Mouse (Mus musculus) forebrain, embryonic 13.5 days (tissue): ENCODE results near the gene Ezr. TPM values are rescaled to one million over a fixed set of nuclear protein-coding genes. Genes with fewer than 3 reads are reported as not detected.
"Not testable (repeated sequence)": the region's sequence is repeated elsewhere in the genome, so short reads cannot be mapped to it uniquely, and the experiment has no call there.

ENCODE experiments used
- ATAC-seq: fragments of 200-750 bp; cut with Nextera tagmentation; 2 replicates; pipeline ENCODE4 v1.8.0; 2017
- H3K27ac ChIP-seq: fragments of 300-500 bp; sonication (generic); 2 replicates; pipeline ENCODE4 v1.5.1; 2015; ENCODE audit warnings: inconsistent platforms, mild to moderate bottlenecking, moderate library complexity
- H3K27me3 ChIP-seq: fragments of 300-500 bp; sonication (generic); 2 replicates; pipeline ENCODE4 v1.6.1; 2015; ENCODE audit warnings: mild to moderate bottlenecking, inconsistent platforms
- H3K36me3 ChIP-seq: fragments of 300-500 bp; sonication (generic); 2 replicates; pipeline ENCODE4 v1.6.1; 2015; ENCODE audit warnings: mild to moderate bottlenecking, inconsistent platforms; ENCODE audit not compliant: poor library complexity, severe bottlenecking
- H3K4me1 ChIP-seq: fragments of 300-500 bp; sonication (generic); 2 replicates; pipeline ENCODE4 v1.6.1; 2015; ENCODE audit warnings: inconsistent platforms
- H3K4me2 ChIP-seq: fragments of 300-500 bp; sonication (generic); 2 replicates; pipeline ENCODE4 v1.6.1; 2015; ENCODE audit warnings: inconsistent platforms, mild to moderate bottlenecking, moderate library complexity
- H3K4me3 ChIP-seq: fragments of 300-500 bp; sonication (generic); 2 replicates; pipeline ENCODE4 v1.5.1; 2015; ENCODE audit warnings: mild to moderate bottlenecking, inconsistent platforms
- H3K9ac ChIP-seq: fragments of 300-500 bp; sonication (generic); 2 replicates; pipeline ENCODE4 v1.6.1; 2015; ENCODE audit warnings: mild to moderate bottlenecking, inconsistent platforms
- H3K9me3 ChIP-seq: fragments of 300-500 bp; sonication (generic); replicated peaks from 2 replicates; pipeline ENCODE4 v1.6.1; 2016; ENCODE audit warnings: inconsistent platforms
- WGBS: fragments of 180-500 bp; shearing (Covaris S2); methylation state at CpG from one replicate; pipeline ENCODE4 v1.1.7; 2015; 5-methylcytosine and 5-hydroxymethylcytosine counted together
- polyA plus RNA-seq: library from polyadenylated mRNA; unstranded; fragments of >200 nt; fragmentation: Nextera tagmentation; extraction: Ambion mirVana; gene quantifications from 2 replicates; pipeline ENCODE4 v1.2.1, GENCODE M21; 2015

Gene Ezr
- polyA plus RNA-seq, 1 experiment from 2014 or later = 113 TPM

GRCm38 (mm10) chr17:6691596-6691995 lies 91.0 kb downstream of the Ezr start:
- H3K9ac ChIP-seq, H3K27ac ChIP-seq, H3K4me2 ChIP-seq, H3K36me3 ChIP-seq, H3K9me3 ChIP-seq, H3K27me3 ChIP-seq, H3K4me3 ChIP-seq, H3K4me1 ChIP-seq, ATAC-seq: not testable (repeated sequence)
- 11% methylated on average over 2 of the region's 2 CpGs for WGBS

GRCm38 (mm10) chr17:6689344-6689743 lies 93.2 kb downstream of the Ezr start:
- not testable (repeated sequence) for H3K27ac ChIP-seq, H3K36me3 ChIP-seq, H3K4me2 ChIP-seq, H3K27me3 ChIP-seq, H3K9me3 ChIP-seq, ATAC-seq, H3K4me3 ChIP-seq, H3K9ac ChIP-seq, H3K4me1 ChIP-seq
- WGBS = 94% methylated on average over 2 of the region's 4 CpGs

Other genes with a start within 250 kb of the Ezr start
- gene Dynlt1c, start 181.1 kb downstream of the Ezr start, polyA plus RNA-seq = 62.5 and 66.8 TPM in 2 replicates
- gene Dynlt1f, start 126.9 kb downstream of the Ezr start, polyA plus RNA-seq = 317 and 334 TPM in 2 replicates
- gene Sytl3, start 123.7 kb downstream of the Ezr start, polyA plus RNA-seq = 0.35 and 0.43 TPM in 2 replicates
- 48.5 and 48.7 TPM in 2 replicates for gene Rsph3b, start 165.9 kb upstream of the Ezr start, polyA plus RNA-seq
- 48.8 and 50.1 TPM in 2 replicates for gene Tagap1, start 178.4 kb upstream of the Ezr start, polyA plus RNA-seq
- gene Rnaset2b, start 187.8 kb upstream of the Ezr start, polyA plus RNA-seq = 85.6 and 94.6 TPM in 2 replicates
- gene Gm49721, start 196.1 kb upstream of the Ezr start, polyA plus RNA-seq = 0.22 and 0.47 TPM in 2 replicates
- 0.26 and 0.47 TPM in 2 replicates for gene Gm1604a, start 242.8 kb upstream of the Ezr start, polyA plus RNA-seq